Mouse (Mus musculus) frontal cortex, postnatal 14 days (tissue): ENCODE results near the gene Snapc4.

Experiments
- DNase-seq, 2 experiments: peaks; one replicate each; pipeline ENCODE4 v3.0.0; 2022; ENCODE audit warnings: low spot score in 2 of 2

The Snapc4 gene

GRCm38 (mm10) chr2:26380131-26380771 is at the start of gene Snapc4:
Gene Snapc4, minus strand, starts transcription at chr2:26380653.
- peak; percentile 67 to 82 for DNase-seq

GRCm38 (mm10) chr2:26429851-26430250 is 49.4 kb upstream of the Snapc4 start:
- no peak for DNase-seq

- no peak for DNase-seq
These were observed 44.1 kb upstream of the Snapc4 start for GRCm38 (mm10) chr2:26424541-26424940.

GRCm38 (mm10) chr2:26423086-26423485 is 42.6 kb upstream of the Snapc4 start:
- no peak for DNase-seq

- DNase-seq, result no peak
These were observed 41.5 kb upstream of the Snapc4 start for GRCm38 (mm10) chr2:26421969-26422368.

- DNase-seq, result no peak
These were observed 37.7 kb upstream of the Snapc4 start for GRCm38 (mm10) chr2:26418120-26418519.

- DNase-seq, result no peak
These were observed 36.6 kb upstream of the Snapc4 start for GRCm38 (mm10) chr2:26417066-26417465.

GRCm38 (mm10) chr2:26410931-26411411 is 30.5 kb upstream of the Snapc4 start:
- no peak for DNase-seq

GRCm38 (mm10) chr2:26410091-26410490 is 29.6 kb upstream of the Snapc4 start:
- no peak for DNase-seq

GRCm38 (mm10) chr2:26409362-26409761 is 28.9 kb upstream of the Snapc4 start:
- no peak for DNase-seq

- DNase-seq, result peak; percentile 87 to 92
These were observed 28.3 kb upstream of the Snapc4 start, which contains the start of gene Inpp5e for GRCm38 (mm10) chr2:26408515-26409356. Gene Inpp5e, minus strand, starts transcription at chr2:26409203.

GRCm38 (mm10) chr2:26403306-26403705 is 22.9 kb upstream of the Snapc4 start:
- DNase-seq, result no peak

GRCm38 (mm10) chr2:26402265-26402664 is 21.8 kb upstream of the Snapc4 start:
- DNase-seq, result no peak

- no peak for DNase-seq
These were observed 20.6 kb upstream of the Snapc4 start for GRCm38 (mm10) chr2:26401023-26401422.

GRCm38 (mm10) chr2:26400296-26400695 is 19.8 kb upstream of the Snapc4 start:
- no peak for DNase-seq

- no peak for DNase-seq
These were observed 19.2 kb upstream of the Snapc4 start for GRCm38 (mm10) chr2:26399647-26400046.

GRCm38 (mm10) chr2:26398978-26399377 is 18.5 kb upstream of the Snapc4 start:
- DNase-seq, result no peak

- DNase-seq, result no peak
These were observed 11.2 kb upstream of the Snapc4 start for GRCm38 (mm10) chr2:26391617-26392016.

- DNase-seq, result no peak
These were observed 10.5 kb upstream of the Snapc4 start for GRCm38 (mm10) chr2:26390954-26391353.

GRCm38 (mm10) chr2:26389154-26389690 is 8.8 kb upstream of the Snapc4 start, which contains the start of the genes Entr1 and Pmpca:
Gene Entr1, minus strand, starts transcription at chr2:26389316.
Gene Pmpca, plus strand, starts transcription at chr2:26389339.
- DNase-seq, result peak; percentile 70 to 81

GRCm38 (mm10) chr2:26388682-26389153 is 8.3 kb upstream of the Snapc4 start:
- peak in 1 of 2 experiments; percentile 28 for DNase-seq

- no peak for DNase-seq
These were observed 7.3 kb upstream of the Snapc4 start for GRCm38 (mm10) chr2:26387713-26388112.
